Mouse (Mus musculus): ENCODE measurements around the gene Hs3st4. TPM values are rescaled to one million over a fixed set of nuclear protein-coding genes. Genes with fewer than 3 reads are reported as not detected.

Hs3st4 gene
- polyA plus RNA-seq, 1 experiment from 2014 or later, result 0.08 TPM

DNA sequence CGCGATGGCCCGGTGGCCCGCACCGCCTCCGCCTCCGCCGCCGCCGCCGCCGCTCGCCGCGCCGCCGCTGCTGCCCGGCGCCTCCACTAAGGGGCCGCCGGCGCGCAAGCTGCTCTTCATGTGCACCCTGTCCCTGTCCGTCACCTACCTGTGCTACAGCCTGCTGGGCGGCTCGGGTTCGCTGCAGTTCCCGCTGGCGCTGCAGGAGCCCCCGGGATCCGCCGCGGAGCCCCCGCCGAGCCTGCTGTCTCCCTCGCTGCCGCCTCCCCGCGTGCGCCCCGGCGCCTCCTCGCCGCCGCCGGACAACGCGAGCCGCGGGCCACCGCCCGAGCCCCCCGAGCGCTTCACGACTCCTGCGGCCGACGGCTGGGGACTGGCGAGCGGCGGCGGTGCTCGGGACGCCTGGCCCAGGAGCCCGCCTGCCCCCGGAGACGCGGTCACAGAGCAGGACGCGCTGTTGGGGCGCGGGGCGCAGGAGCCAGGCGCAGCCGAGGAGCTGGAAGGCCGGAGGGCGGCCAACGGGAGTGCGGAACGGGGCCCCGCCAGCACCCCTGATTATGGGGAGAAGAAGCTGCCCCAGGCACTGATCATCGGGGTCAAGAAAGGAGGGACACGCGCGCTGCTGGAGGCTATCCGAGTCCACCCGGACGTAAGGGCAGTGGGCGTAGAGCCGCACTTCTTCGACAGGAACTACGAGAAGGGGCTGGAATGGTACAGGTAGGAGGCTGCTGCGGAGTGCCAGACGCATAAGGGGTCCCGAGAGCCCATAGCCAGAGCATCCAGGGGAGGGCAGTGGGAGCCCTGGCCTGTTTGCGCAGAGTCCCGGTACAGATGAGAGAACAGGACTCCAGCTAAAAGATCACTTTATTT lies 743 bp downstream of the Hs3st4 start:
- peaks cover 74% of the 10 kb centered on the region for H3K27me3 ChIP-seq (ENCODE audit: control insufficient read depth, insufficient read depth, low read length)
- H3K4me1 ChIP-seq (ENCODE audit: control insufficient read depth, insufficient read depth, low read length), result 0 out of 2 replicates have a peak, but pooled peaks cover 6% of the 10 kb centered on the region
- no peaks in the 10 kb centered on the region for H3K36me3 ChIP-seq (ENCODE audit: control insufficient read depth, insufficient read depth, low read length)
- H3K9ac ChIP-seq (ENCODE audit: low read depth, low read length), result peak overlapping the region; percentile 37; the same call in 1 of the 2 replicates
- peak overlapping the region; percentile 100 for H3K4me2 ChIP-seq (replicated peaks; ENCODE audit: low read depth, low read length)
- peak overlapping the region; percentile 62 for H3K4me3 ChIP-seq (ENCODE audit: low read length)
- no peaks in the 10 kb centered on the region for H3K9me3 ChIP-seq (ENCODE audit: control insufficient read depth, low read length)
- H3K27ac ChIP-seq (ENCODE audit: low read depth, low read length), result no peak overlapping the region
- under 1% methylated on average over 50 of the region's 97 CpGs for WGBS
- 0 out of 2 replicates have a peak, but pooled peaks have one; percentile 69 for ATAC-seq (ENCODE audit: low FRiP score, low TSS enrichment)

DNA sequence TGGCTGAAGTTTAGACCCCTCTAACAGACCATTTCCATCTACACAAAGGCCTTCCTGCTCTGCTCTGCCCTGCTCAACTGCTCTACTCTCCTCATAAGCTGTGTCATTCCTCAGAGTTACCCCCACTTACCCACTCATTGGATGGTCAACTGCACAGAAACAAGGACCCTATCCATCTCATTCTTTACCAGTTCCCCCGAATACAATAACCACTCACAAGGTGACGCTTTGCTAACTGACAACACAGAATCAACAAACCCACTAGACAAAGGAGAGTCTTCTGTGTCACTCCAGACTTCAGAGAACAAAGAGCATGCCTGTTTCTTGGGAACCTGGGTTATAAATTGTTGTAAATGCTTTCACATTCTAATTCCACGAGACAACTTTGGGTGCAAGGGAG lies 9.5 kb downstream of the Hs3st4 start:
- Histone ChIP-seq H3K36me3 (ENCODE audit: control insufficient read depth, insufficient read depth, low read length) (no peaks in the 10 kb centered on the region), H3K27me3 (ENCODE audit: control insufficient read depth, insufficient read depth, low read length) (peaks cover 5% of the 10 kb centered on the region; the same call in 1 of the 2 replicates), H3K4me3 (ENCODE audit: low read length) (no peak overlapping the region), H3K9ac (ENCODE audit: low read depth, low read length) (no peak overlapping the region), H3K4me1 (ENCODE audit: control insufficient read depth, insufficient read depth, low read length) (no peaks in the 10 kb centered on the region), H3K9me3 (ENCODE audit: control insufficient read depth, low read length) (no peaks in the 10 kb centered on the region), H3K27ac (ENCODE audit: low read depth, low read length) (no peak overlapping the region), H3K4me2 (replicated peaks; ENCODE audit: low read depth, low read length) (no peak overlapping the region)
- no peak for ATAC-seq (ENCODE audit: low FRiP score, low TSS enrichment)
- WGBS, result 73% methylated on average over 3 of the region's 3 CpGs

DNA sequence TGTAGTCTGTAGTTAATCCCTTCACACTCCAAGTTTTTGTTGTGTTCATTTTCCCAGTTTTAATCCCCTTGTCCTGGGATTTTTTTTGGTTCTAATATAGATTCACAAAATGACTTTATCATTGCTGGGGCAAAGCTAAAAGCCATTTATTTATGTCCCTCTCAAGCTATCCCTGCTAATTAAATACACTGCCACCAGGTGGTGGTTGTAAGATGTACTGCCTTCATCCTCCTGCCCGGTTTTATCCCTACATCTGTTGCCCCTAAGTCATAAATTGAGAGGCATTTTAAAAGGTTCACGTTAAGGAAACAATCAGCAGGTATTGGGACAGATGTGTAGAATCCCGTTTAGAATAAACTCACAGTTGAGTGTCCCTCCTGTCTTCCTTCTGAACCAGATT lies 14.6 kb downstream of the Hs3st4 start:
- H3K9ac ChIP-seq (ENCODE audit: low read depth, low read length), result no peak overlapping the region
- H3K9me3 ChIP-seq (ENCODE audit: control insufficient read depth, low read length), result no peaks in the 10 kb centered on the region
- H3K27ac ChIP-seq (ENCODE audit: low read depth, low read length), result no peak overlapping the region
- no peaks in the 10 kb centered on the region for H3K4me1 ChIP-seq (ENCODE audit: control insufficient read depth, insufficient read depth, low read length)
- no peak overlapping the region for H3K4me2 ChIP-seq (replicated peaks; ENCODE audit: low read depth, low read length)
- no peak overlapping the region for H3K4me3 ChIP-seq (ENCODE audit: low read length)
- 27% methylated on average over 3 of the region's 3 CpGs for WGBS
- H3K27me3 ChIP-seq (ENCODE audit: control insufficient read depth, insufficient read depth, low read length), result no peaks in the 10 kb centered on the region
- no peaks in the 10 kb centered on the region for H3K36me3 ChIP-seq (ENCODE audit: control insufficient read depth, insufficient read depth, low read length)
- ATAC-seq (ENCODE audit: low FRiP score, low TSS enrichment), result no peak

DNA sequence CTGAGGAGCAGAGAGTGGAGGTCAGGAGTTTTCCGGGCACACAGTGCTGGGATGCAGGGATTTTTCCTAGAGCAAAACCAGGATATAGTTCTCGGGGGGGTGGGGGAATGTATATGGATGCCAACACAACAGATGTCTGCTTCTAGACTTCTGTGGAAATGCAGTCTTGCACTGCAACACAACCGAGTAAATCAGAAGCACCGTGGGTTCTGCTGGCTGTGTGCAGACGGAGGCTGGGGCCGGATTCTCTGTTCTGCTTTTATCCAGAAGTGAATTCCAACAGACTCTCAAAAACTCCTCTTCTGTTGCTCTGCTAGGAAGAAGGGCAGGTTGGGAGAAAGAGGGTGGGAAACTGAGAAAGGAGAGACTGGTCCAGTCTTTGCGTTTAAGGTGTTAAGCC lies 15.9 kb downstream of the Hs3st4 start:
- Histone ChIP-seq H3K27me3 (ENCODE audit: control insufficient read depth, insufficient read depth, low read length) (no peaks in the 10 kb centered on the region), H3K4me3 (ENCODE audit: low read length) (no peak overlapping the region), H3K27ac (ENCODE audit: low read depth, low read length) (no peak overlapping the region), H3K9me3 (ENCODE audit: control insufficient read depth, low read length) (no peaks in the 10 kb centered on the region), H3K4me2 (replicated peaks; ENCODE audit: low read depth, low read length) (no peak overlapping the region), H3K9ac (ENCODE audit: low read depth, low read length) (no peak overlapping the region), H3K4me1 (ENCODE audit: control insufficient read depth, insufficient read depth, low read length) (no peaks in the 10 kb centered on the region), H3K36me3 (ENCODE audit: control insufficient read depth, insufficient read depth, low read length) (no peaks in the 10 kb centered on the region)
- ATAC-seq (ENCODE audit: low FRiP score, low TSS enrichment), result no peak
- WGBS, result 71% methylated on average over 7 of the region's 7 CpGs

DNA sequence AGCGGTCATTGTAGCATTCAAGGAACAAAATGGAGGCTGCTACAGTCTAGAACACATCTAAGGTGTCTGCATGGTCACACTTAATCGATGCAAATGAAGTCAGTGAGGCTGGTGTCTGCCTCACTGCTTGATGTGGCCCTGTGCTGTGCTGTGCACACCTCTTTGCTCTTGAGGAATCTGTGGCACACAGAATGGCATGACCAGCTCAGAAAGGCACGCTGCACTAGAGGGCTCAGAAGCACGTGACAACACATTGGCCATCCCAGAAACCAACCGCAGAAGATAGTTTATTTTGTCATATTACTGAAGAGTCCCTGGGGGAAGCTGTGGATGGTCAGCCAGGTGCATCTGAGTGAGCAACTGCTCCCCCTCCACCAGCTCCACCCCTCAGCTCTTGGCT lies 44.2 kb downstream of the Hs3st4 start:
- Histone ChIP-seq H3K36me3 (ENCODE audit: control insufficient read depth, insufficient read depth, low read length) (no peaks in the 10 kb centered on the region), H3K4me3 (ENCODE audit: low read length) (no peak overlapping the region), H3K9me3 (ENCODE audit: control insufficient read depth, low read length) (no peaks in the 10 kb centered on the region), H3K9ac (ENCODE audit: low read depth, low read length) (no peak overlapping the region), H3K27me3 (ENCODE audit: control insufficient read depth, insufficient read depth, low read length) (no peaks in the 10 kb centered on the region), H3K27ac (ENCODE audit: low read depth, low read length) (no peak overlapping the region), H3K4me1 (ENCODE audit: control insufficient read depth, insufficient read depth, low read length) (no peaks in the 10 kb centered on the region), H3K4me2 (replicated peaks; ENCODE audit: low read depth, low read length) (no peak overlapping the region)
- WGBS, result 79% methylated on average over 5 of the region's 5 CpGs
- ATAC-seq (ENCODE audit: low FRiP score, low TSS enrichment), result no peak

DNA sequence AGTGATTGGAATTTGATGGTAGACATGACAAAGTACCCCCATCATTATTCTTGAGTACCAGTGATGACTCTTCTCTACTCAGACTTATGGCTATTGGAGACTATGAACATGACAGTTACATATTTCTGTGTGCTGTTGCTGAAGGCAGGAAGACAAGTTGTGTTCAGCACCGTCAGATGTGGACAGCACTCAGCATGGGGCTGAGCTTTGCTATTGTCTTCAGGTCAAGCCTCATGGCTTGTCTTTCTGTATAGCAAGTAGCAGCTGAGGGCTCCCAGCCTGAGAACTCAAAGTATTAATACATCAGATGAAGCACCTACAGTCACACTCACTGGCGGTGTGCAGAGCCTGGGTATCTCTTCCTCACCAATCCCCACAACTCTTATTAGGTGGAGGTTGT lies 49.6 kb downstream of the Hs3st4 start:
- no peak overlapping the region for H3K4me2 ChIP-seq (replicated peaks; ENCODE audit: low read depth, low read length)
- H3K27me3 ChIP-seq (ENCODE audit: control insufficient read depth, insufficient read depth, low read length), result no peaks in the 10 kb centered on the region
- H3K9me3 ChIP-seq (ENCODE audit: control insufficient read depth, low read length), result no peaks in the 10 kb centered on the region
- H3K27ac ChIP-seq (ENCODE audit: low read depth, low read length), result no peak overlapping the region
- whole genome bisulfite sequencing, result 36% methylated on average over 2 of the region's 2 CpGs
- ATAC-seq (ENCODE audit: low FRiP score, low TSS enrichment), result 0 out of 2 replicates have a peak, but pooled peaks have one; percentile 64
- no peak overlapping the region for H3K9ac ChIP-seq (ENCODE audit: low read depth, low read length)
- no peak overlapping the region for H3K4me3 ChIP-seq (ENCODE audit: low read length)
- H3K4me1 ChIP-seq (ENCODE audit: control insufficient read depth, insufficient read depth, low read length), result no peaks in the 10 kb centered on the region
- H3K36me3 ChIP-seq (ENCODE audit: control insufficient read depth, insufficient read depth, low read length), result no peaks in the 10 kb centered on the region

DNA sequence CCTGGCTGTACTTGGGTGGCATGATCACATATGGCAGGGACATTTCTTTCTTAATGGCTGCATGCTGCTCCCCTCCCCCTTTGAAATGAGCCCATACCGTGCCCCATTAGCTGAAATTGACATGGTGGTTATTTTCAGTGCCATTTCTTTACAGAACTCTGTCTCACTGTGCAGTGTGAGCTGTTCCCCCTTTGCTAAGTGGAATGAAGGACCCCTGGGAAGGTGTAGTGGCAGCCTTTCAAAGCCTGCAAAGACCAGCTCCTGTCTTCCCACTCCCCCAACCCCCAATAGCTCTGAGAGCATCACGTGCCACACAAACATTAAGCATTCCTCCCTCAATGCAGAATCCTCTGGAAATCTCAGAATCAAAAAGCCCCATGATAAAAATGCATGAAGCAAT lies 50.7 kb downstream of the Hs3st4 start:
- Histone ChIP-seq H3K9me3 (ENCODE audit: control insufficient read depth, low read length) (no peaks in the 10 kb centered on the region), H3K27ac (ENCODE audit: low read depth, low read length) (no peak overlapping the region), H3K4me1 (ENCODE audit: control insufficient read depth, insufficient read depth, low read length) (no peaks in the 10 kb centered on the region), H3K36me3 (ENCODE audit: control insufficient read depth, insufficient read depth, low read length) (no peaks in the 10 kb centered on the region), H3K9ac (ENCODE audit: low read depth, low read length) (no peak overlapping the region), H3K27me3 (ENCODE audit: control insufficient read depth, insufficient read depth, low read length) (no peaks in the 10 kb centered on the region), H3K4me3 (ENCODE audit: low read length) (no peak overlapping the region), H3K4me2 (replicated peaks; ENCODE audit: low read depth, low read length) (no peak overlapping the region)
- WGBS, result 68% methylated on average over 2 of the region's 2 CpGs
- no peak for ATAC-seq (ENCODE audit: low FRiP score, low TSS enrichment)

DNA sequence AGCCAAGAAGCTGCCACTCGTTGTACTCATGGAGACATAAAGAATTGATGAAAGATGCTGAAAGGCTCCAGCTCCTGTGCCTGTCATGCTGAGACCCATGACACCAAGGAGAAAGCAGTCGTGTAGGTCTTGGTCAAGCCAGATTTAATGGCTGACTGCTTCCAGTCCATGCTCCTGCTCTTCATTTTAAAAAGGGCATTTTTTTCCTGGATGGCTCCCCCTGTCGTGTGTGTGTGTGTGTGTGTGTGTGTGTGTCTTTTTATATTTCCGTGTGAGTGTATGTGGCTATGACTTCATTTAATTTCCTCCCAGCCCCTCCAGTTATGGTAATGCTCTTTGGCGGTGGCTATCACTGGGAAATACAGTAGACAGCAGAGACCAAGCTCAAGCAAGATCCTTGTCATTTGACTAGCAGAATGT lies 54.6 kb downstream of the Hs3st4 start:
- WGBS, result 58% methylated on average over 5 of the region's 5 CpGs
- Histone ChIP-seq H3K27ac (ENCODE audit: low read depth, low read length) (no peak overlapping the region), H3K4me1 (ENCODE audit: control insufficient read depth, insufficient read depth, low read length) (no peaks in the 10 kb centered on the region), H3K9ac (ENCODE audit: low read depth, low read length) (no peak overlapping the region), H3K4me2 (replicated peaks; ENCODE audit: low read depth, low read length) (no peak overlapping the region), H3K9me3 (ENCODE audit: control insufficient read depth, low read length) (no peaks in the 10 kb centered on the region), H3K36me3 (ENCODE audit: control insufficient read depth, insufficient read depth, low read length) (no peaks in the 10 kb centered on the region), H3K27me3 (ENCODE audit: control insufficient read depth, insufficient read depth, low read length) (no peaks in the 10 kb centered on the region), H3K4me3 (ENCODE audit: low read length) (no peak overlapping the region)
- no peak for ATAC-seq (ENCODE audit: low FRiP score, low TSS enrichment)

DNA sequence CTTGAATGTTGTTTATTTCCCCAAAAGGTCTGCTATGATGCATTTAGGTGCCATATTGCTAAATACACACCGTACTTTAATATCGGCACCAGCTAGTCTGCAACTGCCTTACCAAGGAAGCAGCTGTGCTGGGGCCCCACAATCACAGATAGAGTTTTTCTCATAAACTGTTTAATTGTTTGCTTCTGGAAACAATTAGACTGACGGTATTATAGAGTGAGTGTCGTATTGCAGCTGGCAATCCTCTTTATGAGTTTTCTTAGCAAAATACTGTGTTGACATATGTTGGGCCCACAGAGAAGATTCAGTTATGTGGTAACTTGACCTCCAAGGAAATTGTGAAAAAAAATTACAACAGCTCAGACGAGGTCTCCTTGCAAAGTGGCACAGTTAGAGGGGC lies 56.5 kb downstream of the Hs3st4 start:
- 42% methylated on average over 5 of the region's 5 CpGs for WGBS
- Histone ChIP-seq H3K9me3 (ENCODE audit: control insufficient read depth, low read length) (no peaks in the 10 kb centered on the region), H3K27ac (ENCODE audit: low read depth, low read length) (no peak overlapping the region), H3K4me2 (replicated peaks; ENCODE audit: low read depth, low read length) (no peak overlapping the region), H3K36me3 (ENCODE audit: control insufficient read depth, insufficient read depth, low read length) (no peaks in the 10 kb centered on the region), H3K27me3 (ENCODE audit: control insufficient read depth, insufficient read depth, low read length) (no peaks in the 10 kb centered on the region), H3K4me3 (ENCODE audit: low read length) (no peak overlapping the region), H3K9ac (ENCODE audit: low read depth, low read length) (no peak overlapping the region), H3K4me1 (ENCODE audit: control insufficient read depth, insufficient read depth, low read length) (no peaks in the 10 kb centered on the region)
- ATAC-seq (ENCODE audit: low FRiP score, low TSS enrichment), result no peak

Measured in kidney, embryonic 14.5 days (tissue).